Mouse (Mus musculus): ENCODE results near the gene Nfix.

GRCm38 (mm10) chr8:84810896-84811295 lies 10.8 kb upstream of the Nfix start:
- TF ChIP-seq POLR2A (IDR thresholded peaks at IDR 0.05; ENCODE audit: borderline replicate concordance, extremely low read depth, insufficient read depth, insufficient read length, poor library complexity, severe bottlenecking) = 0 out of 2 replicates have a peak, but pooled peaks have one; percentile 6
- peak; percentile 83 for TF ChIP-seq CTCF (IDR thresholded peaks at IDR 0.05; ENCODE audit: borderline replicate concordance, extremely low read depth, insufficient read depth, insufficient read length)

Data from brain, embryonic 14.5 days (tissue).